Comparison of ENCODE assay signal across 39 mouse cellular contexts in the genomic region with DNA sequence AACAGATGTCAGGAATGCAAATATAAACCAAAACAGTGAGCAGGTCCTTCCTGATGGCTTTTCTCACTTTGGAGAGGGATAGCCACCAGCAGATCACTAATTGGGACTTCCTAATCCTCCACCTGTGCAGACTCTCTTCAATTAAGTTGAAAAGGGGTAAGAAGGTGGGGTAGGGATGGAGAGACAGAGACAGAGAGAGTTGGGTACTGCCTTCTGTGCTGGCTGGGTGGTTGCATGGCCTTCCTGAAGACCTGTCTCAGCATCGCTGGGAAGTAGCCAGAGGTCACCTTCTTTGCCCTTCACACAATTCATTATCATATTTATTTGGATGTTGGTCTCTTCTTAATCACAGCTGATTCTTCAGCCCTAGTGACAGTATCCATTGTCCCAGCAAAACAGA. TPM values are rescaled to one million over a fixed set of nuclear protein-coding genes. Genes with fewer than 3 reads are reported as not detected.
"Had no signal": no experiment of that assay in that cellular context is flagged by ENCODE, and none has a peak within 500 bp of the region (broad histone marks: within the 10 kb centered on the region; RNA-seq: fewer than 3 reads in every experiment).

No protein-coding gene starts in this region.

- H3K36me3 ChIP-seq: heart, embryonic 12.5 days; heart, embryonic 13.5 days; heart, embryonic 15.5 days; hindbrain, embryonic 10.5 days; hindbrain, embryonic 12.5 days; hindbrain, embryonic 13.5 days; hindbrain, embryonic 15.5 days; intestine, embryonic 15.5 days; kidney, embryonic 15.5 days had no signal

- H3K27ac ChIP-seq: heart, embryonic 13.5 days; heart, embryonic 15.5 days; hindbrain, embryonic 10.5 days; hindbrain, embryonic 12.5 days; hindbrain, embryonic 13.5 days; hindbrain, embryonic 14.5 days; hindbrain, embryonic 15.5 days; hindbrain, postnatal 0 days; intestine, embryonic 15.5 days; kidney, embryonic 15.5 days; kidney, postnatal 0 days; layer of hippocampus, adult 2 months; left cerebral cortex, adult 2 months had no signal

- H3K9ac ChIP-seq: heart, embryonic 12.5 days; heart, embryonic 13.5 days; heart, embryonic 15.5 days; hindbrain, embryonic 12.5 days; hindbrain, embryonic 13.5 days; hindbrain, embryonic 14.5 days; hindbrain, embryonic 15.5 days; intestine, embryonic 15.5 days; kidney, embryonic 15.5 days had no signal

- H3K27me3 ChIP-seq: hindbrain, embryonic 15.5 days had no signal

- H3K4me3 ChIP-seq: heart, embryonic 12.5 days; heart, embryonic 13.5 days; heart, embryonic 15.5 days; hindbrain, embryonic 10.5 days; hindbrain, embryonic 12.5 days; hindbrain, embryonic 13.5 days; hindbrain, embryonic 15.5 days; intestine, embryonic 15.5 days; kidney, embryonic 15.5 days; layer of hippocampus, adult 2 months; left cerebral cortex, adult 2 months had no signal

- ATAC-seq: hindbrain, embryonic 16.5 days; hindbrain, postnatal 0 days; inflammation-experienced regulatory T-cells, adult 6 months; intestine, embryonic 15.5 days; intestine, embryonic 16.5 days; intestine, postnatal 0 days had no signal

- DNase-seq: heart, postnatal 10 days; heart, postnatal 14 days; heart, postnatal 36 days; heart, postnatal 4 days; kidney, adult 11 months; kidney, adult 18-20 months; kidney, adult 2 months; kidney, adult 8-10 months; kidney, adult 9 months; kidney, postnatal 10 days; kidney, postnatal 14 days; kidney, postnatal 25 days; kidney, postnatal 4 days; layer of hippocampus, adult 9-11 months; layer of hippocampus, postnatal 36 days had no signal

- H3K4me2 ChIP-seq: heart, embryonic 11.5 days; heart, embryonic 12.5 days; heart, embryonic 13.5 days; heart, embryonic 15.5 days; hindbrain, embryonic 12.5 days; hindbrain, embryonic 13.5 days; hindbrain, embryonic 14.5 days; hindbrain, embryonic 15.5 days; intestine, embryonic 15.5 days; kidney, embryonic 15.5 days had no signal

- H3K9me3 ChIP-seq: heart, embryonic 13.5 days; heart, embryonic 15.5 days; hindbrain, embryonic 10.5 days; hindbrain, embryonic 12.5 days; hindbrain, embryonic 13.5 days; hindbrain, embryonic 15.5 days; intestine, embryonic 15.5 days; kidney, embryonic 15.5 days had no signal

- H3K4me1 ChIP-seq: heart, embryonic 12.5 days; heart, embryonic 13.5 days; heart, embryonic 15.5 days; hindbrain, embryonic 10.5 days; hindbrain, embryonic 12.5 days; hindbrain, embryonic 13.5 days; hindbrain, embryonic 15.5 days; intestine, embryonic 15.5 days; kidney, embryonic 15.5 days had no signal

RNA-seq across cellular contexts. Expression of a gene that starts 26.0 kb away (rescaled TPM):
- polyA plus RNA-seq: heart, embryonic 11.5 days; heart, embryonic 13.5 days; heart, embryonic 14.5 days; heart, embryonic 15.5 days; heart, embryonic 16.5 days; heart, postnatal 0 days; inflammation-experienced regulatory T-cells, adult 6 months had no signal

RNA-seq across cellular contexts. Expression of a gene that starts 54.1 kb away (rescaled TPM):
- polyA plus RNA-seq: heart, embryonic 11.5 days; heart, embryonic 12.5 days; heart, embryonic 13.5 days; heart, embryonic 14.5 days; heart, embryonic 15.5 days; heart, embryonic 16.5 days; heart, postnatal 0 days; inflammation-experienced regulatory T-cells, adult 6 months; intestine, embryonic 14.5 days; intestine, embryonic 15.5 days; intestine, embryonic 16.5 days; intestine, postnatal 0 days; kidney, postnatal 0 days; large intestine, adult 2 months had no signal
